Mouse (Mus musculus) cortical plate, adult 2 months (tissue): Measurements from ENCODE around the gene Tstd1.

ENCODE experiments used
- CTCF ChIP-seq: fragments of 200-500 bp; IDR thresholded peaks from 2 replicates; pipeline ENCODE4 v1.5.1; 2011; ENCODE audit warnings: mild to moderate bottlenecking, control low read depth, low read length; ENCODE audit not compliant: insufficient read depth; ENCODE audit errors: extremely low read depth
- POLR2A ChIP-seq: fragments of 200-500 bp; IDR thresholded peaks from 2 replicates; pipeline ENCODE4 v1.6.1; 2011; ENCODE audit warnings: mild to moderate bottlenecking, low read length, control low read depth; ENCODE audit not compliant: insufficient read depth; ENCODE audit errors: extremely low read depth

DNA sequence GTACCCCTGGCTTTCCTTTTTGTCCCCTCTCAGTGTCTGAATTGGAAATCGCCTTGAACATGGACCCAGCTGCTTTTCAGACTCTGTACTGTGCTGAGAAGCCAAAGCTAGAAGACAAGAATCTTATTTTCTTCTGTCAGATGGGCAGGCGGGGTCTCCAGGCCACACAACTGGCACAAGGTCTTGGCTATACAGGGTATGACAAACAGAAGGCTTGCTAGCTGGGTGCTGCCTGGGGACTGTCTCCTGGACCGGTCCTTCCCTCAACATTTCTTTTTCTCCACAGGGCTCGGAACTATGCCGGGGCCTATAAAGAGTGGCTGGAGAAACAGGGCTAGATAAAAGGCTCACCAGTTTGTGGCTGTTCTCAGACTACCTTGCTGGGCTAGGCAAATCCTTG lies 1.2 kb downstream of the Tstd1 start:
- TF ChIP-seq POLR2A (no peak), CTCF (no peak)
